Mouse (Mus musculus) limb, embryonic 11.5 days (tissue): ENCODE data around the gene Foxd1. TPM values are rescaled to one million over a fixed set of nuclear protein-coding genes. Genes with fewer than 3 reads are reported as not detected.

Experiments used
- ATAC-seq: fragments of 200-750 bp; cut with Nextera tagmentation; 2 replicates; pipeline ENCODE4 v1.8.0; 2017; ENCODE audit warnings: low read depth; ENCODE audit not compliant: insufficient number of reproducible peaks, low FRiP score, low TSS enrichment
- DNase-seq: peaks from one replicate; pipeline ENCODE4 v3.0.0-alpha.2; 2015; ENCODE audit warnings: low spot score
- H3K27ac ChIP-seq: fragments of 300-500 bp; sonication (generic); replicated peaks from 2 replicates; pipeline ENCODE4 v1.5.1; 2014; ENCODE audit warnings: low read depth, mild to moderate bottlenecking, low read length
- H3K27me3 ChIP-seq: fragments of 300-500 bp; sonication (generic); 2 replicates; pipeline ENCODE4 v1.6.1; 2014; ENCODE audit warnings: mild to moderate bottlenecking, low read length, mixed read lengths; ENCODE audit not compliant: control insufficient read depth, insufficient read depth
- H3K36me3 ChIP-seq: fragments of 300-500 bp; sonication (generic); 2 replicates; pipeline ENCODE4 v1.6.1; 2014; ENCODE audit warnings: mild to moderate bottlenecking, low read length, moderate library complexity, mixed read lengths; ENCODE audit not compliant: control insufficient read depth, insufficient read depth
- H3K4me1 ChIP-seq: fragments of 300-500 bp; sonication (generic); 2 replicates; pipeline ENCODE4 v1.6.1; 2014; ENCODE audit warnings: low read length, mixed read lengths; ENCODE audit not compliant: control insufficient read depth, insufficient read depth
- H3K4me2 ChIP-seq: fragments of 300-500 bp; sonication (generic); 2 replicates; pipeline ENCODE4 v1.6.1; 2014; ENCODE audit warnings: low read depth, mild to moderate bottlenecking, moderate library complexity; ENCODE audit not compliant: severe bottlenecking
- H3K4me3 ChIP-seq: fragments of 300-500 bp; sonication (generic); 2 replicates; pipeline ENCODE4 v1.5.1; 2014; ENCODE audit warnings: low read depth, low read length
- H3K9ac ChIP-seq: fragments of 300-500 bp; sonication (generic); 2 replicates; pipeline ENCODE4 v1.6.1; 2014; ENCODE audit warnings: mild to moderate bottlenecking, low read length
- H3K9me3 ChIP-seq: fragments of 300-500 bp; sonication (generic); 2 replicates; pipeline ENCODE4 v1.6.1; 2016; ENCODE audit warnings: low read length; ENCODE audit not compliant: control insufficient read depth
- WGBS: fragments of 180-500 bp; shearing (Covaris S2); extraction: QIAGEN DNeasy Blood & Tissue Kit; methylation state at CpG from one replicate; pipeline ENCODE4 v1.1.7; 2014; 5-methylcytosine and 5-hydroxymethylcytosine counted together
- polyA plus RNA-seq: library from polyadenylated mRNA; unstranded; fragments of >200 nt; fragmentation: Nextera tagmentation; extraction: Ambion mirVana; gene quantifications from 2 replicates; pipeline ENCODE4 v1.2.1, GENCODE M21; 2014

Gene Foxd1
- polyA plus RNA-seq, 1 experiment from 2014 or later = 0.05 TPM

- no peak overlapping the region for H3K9ac ChIP-seq
- H3K4me1 ChIP-seq = peaks cover 9% of the 10 kb centered on the region
- peaks cover 72% of the 10 kb centered on the region for H3K27me3 ChIP-seq
- no peaks in the 10 kb centered on the region for H3K36me3 ChIP-seq
- ATAC-seq (peak; percentile 60), DNase-seq (peak; percentile 78)
- WGBS = under 1% methylated on average over 52 of the region's 52 CpGs
- H3K4me3 ChIP-seq = peak overlapping the region; percentile 22
- H3K9me3 ChIP-seq = no peaks in the 10 kb centered on the region
- no peak overlapping the region for H3K27ac ChIP-seq
- H3K4me2 ChIP-seq = peak overlapping the region; percentile 54
Observed at GRCm38 (mm10) chr13:98365766-98366421, 11.9 kb downstream of the Foxd1 start.

- Histone ChIP-seq H3K4me3 (peak overlapping the region; percentile 22), H3K9ac (no peak overlapping the region), H3K27ac (no peak overlapping the region), H3K9me3 (no peaks in the 10 kb centered on the region), H3K27me3 (peaks cover 65% of the 10 kb centered on the region), H3K4me2 (peak overlapping the region; percentile 54), H3K4me1 (peaks cover 9% of the 10 kb centered on the region), H3K36me3 (no peaks in the 10 kb centered on the region)
- peak; percentile 55 for DNase-seq
- under 1% methylated on average over 43 of the region's 43 CpGs for WGBS
- ATAC-seq = no peak
Observed at GRCm38 (mm10) chr13:98366469-98367275, 12.6 kb downstream of the Foxd1 start.

- no peak overlapping the region for H3K4me2 ChIP-seq
- no peaks in the 10 kb centered on the region for H3K9me3 ChIP-seq
- no peaks in the 10 kb centered on the region for H3K36me3 ChIP-seq
- no peak overlapping the region for H3K4me3 ChIP-seq
- peaks cover 9% of the 10 kb centered on the region for H3K4me1 ChIP-seq
- 8% methylated on average over 3 of the region's 3 CpGs for WGBS
- H3K27ac ChIP-seq = no peak overlapping the region
- peaks cover 59% of the 10 kb centered on the region for H3K27me3 ChIP-seq
- H3K9ac ChIP-seq = no peak overlapping the region
- no peak for ATAC-seq
- DNase-seq = no peak
Observed at GRCm38 (mm10) chr13:98367601-98368000, 13.6 kb downstream of the Foxd1 start.

- Histone ChIP-seq H3K36me3 (no peaks in the 10 kb centered on the region), H3K4me2 (no peak overlapping the region), H3K9ac (no peak overlapping the region), H3K4me1 (peaks cover 9% of the 10 kb centered on the region), H3K27me3 (peaks cover 48% of the 10 kb centered on the region), H3K4me3 (no peak overlapping the region), H3K9me3 (no peaks in the 10 kb centered on the region), H3K27ac (no peak overlapping the region)
- DNase-seq = no peak
- ATAC-seq = no peak
- WGBS = 6% methylated on average over 6 of the region's 6 CpGs
Observed at GRCm38 (mm10) chr13:98369046-98369445, 15.0 kb downstream of the Foxd1 start.

DNA sequence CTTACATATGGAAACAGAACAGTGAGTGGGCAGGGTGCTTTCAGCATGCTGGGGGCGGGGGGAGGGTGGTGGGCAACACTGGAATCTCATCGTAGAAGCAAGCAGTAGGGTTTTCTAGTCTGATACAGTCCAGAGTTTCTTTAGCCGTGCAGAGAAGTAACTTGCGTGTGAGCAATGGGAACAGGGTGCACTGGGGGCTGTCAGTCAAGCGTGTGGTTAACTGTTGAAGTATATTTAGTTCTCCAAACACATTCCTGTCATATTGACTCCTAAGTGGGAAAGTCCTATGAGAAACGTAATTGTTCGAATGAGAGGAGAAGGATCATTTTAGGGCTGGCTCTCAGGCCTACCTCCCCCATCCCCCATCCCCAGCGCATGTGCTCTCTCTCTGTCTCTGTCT, 20.5 kb downstream of the Foxd1 start:
- Histone ChIP-seq H3K9ac (no peak overlapping the region), H3K9me3 (no peaks in the 10 kb centered on the region), H3K4me2 (no peak overlapping the region), H3K27ac (no peak overlapping the region), H3K36me3 (no peaks in the 10 kb centered on the region), H3K4me1 (no peaks in the 10 kb centered on the region), H3K4me3 (no peak overlapping the region), H3K27me3 (peaks cover 4% of the 10 kb centered on the region; the same call in 1 of the 2 replicates)
- 74% methylated on average over 8 of the region's 8 CpGs for WGBS
- ATAC-seq (no peak), DNase-seq (no peak)

DNA sequence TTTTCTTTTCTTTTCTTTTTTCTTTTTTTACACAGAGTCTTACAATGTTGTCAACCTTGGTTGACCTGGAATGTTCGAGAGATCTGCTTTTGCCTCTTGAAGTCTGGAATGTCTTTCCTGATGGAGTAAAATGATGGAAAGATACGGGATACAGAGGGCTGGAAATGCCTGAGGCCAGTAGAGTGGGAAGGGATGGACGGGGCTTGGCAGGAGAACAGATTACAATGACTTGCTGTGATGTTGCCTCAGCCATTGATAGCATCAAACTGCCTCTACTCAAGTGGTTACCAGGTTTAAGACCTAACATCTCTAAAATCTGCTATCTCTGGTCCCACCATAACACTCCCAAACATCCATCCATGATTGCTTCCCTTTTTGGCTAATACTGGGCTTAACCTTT, 20.9 kb downstream of the Foxd1 start:
- Histone ChIP-seq H3K27ac (no peak overlapping the region), H3K36me3 (no peaks in the 10 kb centered on the region), H3K4me2 (no peak overlapping the region), H3K9ac (no peak overlapping the region), H3K9me3 (no peaks in the 10 kb centered on the region), H3K4me3 (no peak overlapping the region), H3K4me1 (no peaks in the 10 kb centered on the region), H3K27me3 (peaks cover under 1% of the 10 kb centered on the region; the same call in 1 of the 2 replicates)
- no peak for DNase-seq
- ATAC-seq = no peak
- 62% methylated on average over 3 of the region's 3 CpGs for WGBS

DNA sequence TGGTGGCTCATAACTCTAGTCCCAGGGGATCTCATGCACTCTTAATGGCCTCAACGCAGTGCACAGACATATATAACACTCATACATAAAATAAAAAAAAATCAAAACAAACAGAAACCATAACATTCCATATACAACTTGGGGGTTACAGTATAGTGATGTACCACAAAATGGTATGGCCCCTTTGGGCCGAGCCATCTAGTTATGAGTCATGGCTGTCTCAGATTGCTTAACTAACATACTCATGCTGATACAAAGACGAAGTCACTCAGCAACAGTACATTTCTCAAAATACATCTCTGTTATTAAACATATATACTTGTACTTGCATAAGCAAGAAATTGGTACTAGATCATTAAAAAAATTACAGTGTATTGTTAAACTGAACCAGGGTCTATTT, 23.7 kb downstream of the Foxd1 start:
- no peak for ATAC-seq
- 87% methylated on average over 3 of the region's 3 CpGs for WGBS

DNA sequence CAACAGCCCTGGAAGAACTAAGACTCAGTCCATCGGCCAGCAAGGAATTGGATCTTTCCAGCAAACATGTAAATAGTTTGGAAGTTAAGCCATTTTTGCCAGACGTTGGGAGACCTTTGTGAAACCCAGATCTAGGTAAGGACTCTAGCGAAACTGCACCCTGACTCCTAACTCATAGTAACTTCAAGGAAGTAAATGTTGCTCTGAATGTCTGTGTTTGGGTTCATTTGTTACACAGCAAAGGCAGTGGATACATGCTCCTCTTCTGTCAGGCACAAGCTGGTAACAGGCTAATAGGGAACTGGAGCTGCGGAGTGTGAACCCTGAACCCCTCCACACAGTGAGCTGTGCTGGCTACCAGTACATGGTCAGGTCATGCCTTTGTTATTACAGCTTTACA, 28.7 kb downstream of the Foxd1 start:
- no peaks in the 10 kb centered on the region for H3K9me3 ChIP-seq
- 89% methylated on average over 4 of the region's 4 CpGs for WGBS
- H3K4me2 ChIP-seq = no peak overlapping the region
- no peak overlapping the region for H3K27ac ChIP-seq
- H3K9ac ChIP-seq = no peak overlapping the region
- no peak for DNase-seq
- H3K4me1 ChIP-seq = no peaks in the 10 kb centered on the region
- no peak overlapping the region for H3K4me3 ChIP-seq
- no peak for ATAC-seq
- H3K27me3 ChIP-seq = no peaks in the 10 kb centered on the region
- H3K36me3 ChIP-seq = no peaks in the 10 kb centered on the region

More for the DNA sequence above, 23.7 kb downstream of the Foxd1 start:
- Histone ChIP-seq H3K36me3 (no peaks in the 10 kb centered on the region), H3K9ac (no peak overlapping the region), H3K9me3 (no peaks in the 10 kb centered on the region), H3K27me3 (no peaks in the 10 kb centered on the region), H3K4me3 (no peak overlapping the region), H3K4me2 (no peak overlapping the region), H3K27ac (no peak overlapping the region), H3K4me1 (no peaks in the 10 kb centered on the region)
- no peak for DNase-seq
